Mouse (Mus musculus) CD4-positive helper T cell, adult 2 months (primary cell): Measurements from ENCODE around the gene Abcc8.
"Not testable (repeated sequence)": the region's sequence is repeated elsewhere in the genome, so short reads cannot be mapped to it uniquely, and the experiment has no call there.

Source experiments
- DNase-seq: peaks from one replicate; pipeline ENCODE4 v3.0.0-alpha.2; 2012; ENCODE audit warnings: low read depth, missing footprints, low spot score

Gene Abcc8

GRCm38 (mm10) chr7:46179431-46180275, at the start of gene Abcc8:
Gene Abcc8, minus strand, starts transcription at chr7:46180033.
- DNase-seq = no peak

- DNase-seq = no peak
Measured at GRCm38 (mm10) chr7:46226936-46227335, 47.1 kb upstream of the Abcc8 start.

- DNase-seq = peak; percentile 10
Measured at GRCm38 (mm10) chr7:46226253-46226652, 46.4 kb upstream of the Abcc8 start.

- no peak for DNase-seq
Measured at GRCm38 (mm10) chr7:46220591-46221129, 40.8 kb upstream of the Abcc8 start.

GRCm38 (mm10) chr7:46218415-46218814, 38.6 kb upstream of the Abcc8 start:
- no peak for DNase-seq

- no peak for DNase-seq
Measured at GRCm38 (mm10) chr7:46216481-46216880, 36.6 kb upstream of the Abcc8 start.

- no peak for DNase-seq
Measured at GRCm38 (mm10) chr7:46210276-46210675, 30.4 kb upstream of the Abcc8 start.

GRCm38 (mm10) chr7:46208131-46208530, 28.3 kb upstream of the Abcc8 start:
- no peak for DNase-seq

- DNase-seq = no peak
Measured at GRCm38 (mm10) chr7:46204775-46205174, 24.9 kb upstream of the Abcc8 start.

GRCm38 (mm10) chr7:46204046-46204471, 24.2 kb upstream of the Abcc8 start:
- no peak for DNase-seq

- DNase-seq = no peak
Measured at GRCm38 (mm10) chr7:46201649-46202048, 21.8 kb upstream of the Abcc8 start.

- no peak for DNase-seq
Measured at GRCm38 (mm10) chr7:46200021-46200420, 20.2 kb upstream of the Abcc8 start.

- no peak for DNase-seq
Measured at GRCm38 (mm10) chr7:46195356-46195755, 15.5 kb upstream of the Abcc8 start.

GRCm38 (mm10) chr7:46184232-46184631, 4.4 kb upstream of the Abcc8 start:
- no peak for DNase-seq

- peak; percentile 28 for DNase-seq
Measured at GRCm38 (mm10) chr7:46181590-46181989, 1.8 kb upstream of the Abcc8 start.

GRCm38 (mm10) chr7:46168980-46169379, 10.9 kb downstream of the Abcc8 start:
- not testable (repeated sequence) for DNase-seq

GRCm38 (mm10) chr7:46168402-46168801, 11.4 kb downstream of the Abcc8 start:
- no peak for DNase-seq

GRCm38 (mm10) chr7:46167901-46168300, 11.9 kb downstream of the Abcc8 start:
- no peak for DNase-seq

- DNase-seq = no peak
Measured at GRCm38 (mm10) chr7:46165876-46166275, 14.0 kb downstream of the Abcc8 start.

GRCm38 (mm10) chr7:46162731-46163130, 17.1 kb downstream of the Abcc8 start:
- no peak for DNase-seq

GRCm38 (mm10) chr7:46162132-46162727, 17.6 kb downstream of the Abcc8 start:
- DNase-seq = no peak

GRCm38 (mm10) chr7:46161615-46162014, 18.2 kb downstream of the Abcc8 start:
- no peak for DNase-seq

- DNase-seq = no peak
Measured at GRCm38 (mm10) chr7:46157746-46158145, 22.1 kb downstream of the Abcc8 start.
